Mouse (Mus musculus): ENCODE data around the gene Gm5622. TPM values are rescaled to one million over a fixed set of nuclear protein-coding genes. Genes with fewer than 3 reads are reported as not detected.

The Gm5622 gene
- not detected for total RNA-seq (2023)

DNA sequence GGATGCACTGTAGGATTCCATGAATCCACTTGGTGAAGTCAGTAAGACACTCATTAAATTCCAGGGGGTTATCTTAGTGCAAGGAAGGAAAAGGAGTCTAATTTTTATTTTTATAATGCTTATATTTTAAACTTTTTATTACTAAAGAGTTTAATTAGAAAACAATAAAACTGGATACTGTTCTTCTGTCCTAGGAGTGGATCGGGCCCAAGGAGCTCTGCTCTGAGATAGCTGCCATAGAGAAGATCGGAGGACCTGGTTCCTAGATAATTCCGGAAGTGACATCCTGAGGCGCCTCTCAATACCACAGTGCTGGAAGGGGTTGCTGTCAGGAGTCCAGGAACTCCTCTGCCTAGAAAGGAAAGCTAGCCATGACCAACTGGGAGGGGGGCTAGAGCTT lies at the start of gene Gm5622:
Gene Gm5622 (plus strand): TSS at position 301 of the 400 bp plus-strand sequence.

DNA sequence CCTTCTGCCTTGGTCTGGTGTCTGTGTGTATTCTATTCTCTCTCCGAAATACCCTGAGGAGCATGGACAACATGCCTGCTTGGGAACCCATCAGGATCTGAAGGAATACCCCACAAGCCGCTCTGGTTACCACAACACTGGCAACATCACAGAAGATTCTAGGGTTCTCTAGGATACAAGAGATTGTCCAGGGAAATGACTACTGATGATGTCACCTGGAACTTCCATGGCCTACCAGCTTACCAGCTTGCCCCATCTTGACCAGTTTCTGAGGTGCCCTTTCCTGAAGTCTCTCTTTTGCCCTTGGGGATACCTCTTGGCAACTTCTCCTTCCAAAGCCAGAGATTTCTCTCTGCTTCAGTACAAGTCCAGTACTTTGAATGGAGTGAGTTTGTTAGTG lies 21.4 kb downstream of the Gm5622 start, which contains the start of gene Gm17175:
Gene Gm17175 (minus strand): TSS at position 101 of the 400 bp plus-strand sequence.

DNA sequence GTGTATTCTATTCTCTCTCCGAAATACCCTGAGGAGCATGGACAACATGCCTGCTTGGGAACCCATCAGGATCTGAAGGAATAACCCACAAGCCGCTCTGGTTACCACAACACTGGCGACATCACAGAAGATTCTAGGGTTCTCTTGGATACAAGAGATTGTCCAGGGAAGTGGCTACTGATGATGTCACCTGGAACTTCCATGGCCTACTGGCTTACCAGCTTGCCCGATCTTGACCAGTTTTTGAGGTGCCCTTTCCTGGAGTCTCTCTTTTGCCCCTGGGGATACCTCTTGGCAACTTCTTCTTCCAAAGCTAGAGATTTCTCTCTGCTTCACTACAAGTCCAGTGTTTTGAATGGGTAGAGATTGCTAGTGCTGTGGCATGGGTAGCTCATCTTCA lies 39.4 kb downstream of the Gm5622 start, which contains the start of gene Gm17174:
Gene Gm17174 (minus strand): TSS at position 101 of the 400 bp plus-strand sequence.

DNA sequence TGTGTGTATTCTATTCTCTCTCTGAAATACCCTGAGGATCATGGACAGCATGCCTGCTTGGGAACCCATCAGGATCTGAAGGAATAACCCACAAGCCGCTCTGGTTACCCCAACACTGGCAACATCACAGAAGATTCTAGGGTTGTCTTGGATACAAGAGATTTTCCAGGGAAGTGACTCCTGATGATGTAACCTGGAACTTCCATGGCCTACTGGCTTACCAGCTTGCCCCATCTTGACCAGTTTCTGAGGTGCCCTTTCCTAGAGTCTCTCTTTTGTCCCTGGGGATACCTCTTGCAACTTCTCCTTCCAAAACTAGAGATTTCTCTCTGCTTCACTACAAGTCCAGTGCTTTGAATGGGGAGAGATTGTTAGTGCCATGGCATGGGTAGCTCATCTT lies 58.6 kb downstream of the Gm5622 start, which contains the start of gene Gm17078:
Gene Gm17078 (minus strand): TSS at position 101 of the 400 bp plus-strand sequence.

DNA sequence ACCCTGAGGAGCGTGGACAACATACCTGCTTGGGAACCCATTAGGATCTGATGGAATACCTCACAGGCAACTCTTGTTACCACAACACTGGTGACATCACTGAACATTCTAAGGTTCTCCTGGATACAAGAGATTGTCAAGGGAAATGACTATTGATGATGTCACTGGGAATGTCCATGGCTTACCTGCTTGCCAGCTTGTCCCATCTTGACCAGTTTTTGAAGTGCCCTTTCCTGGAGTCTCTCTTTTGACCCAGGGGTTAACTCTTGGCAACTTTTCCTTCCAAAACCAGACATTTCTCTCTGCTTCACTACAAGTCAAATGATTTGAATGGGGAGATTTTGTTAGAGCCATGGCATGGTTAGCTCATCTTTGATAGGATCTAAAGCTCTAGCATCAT lies 83.0 kb downstream of the Gm5622 start, which contains the start of gene Gm4181:
Gene Gm4181 (minus strand): TSS at position 101 of the 400 bp plus-strand sequence.

DNA sequence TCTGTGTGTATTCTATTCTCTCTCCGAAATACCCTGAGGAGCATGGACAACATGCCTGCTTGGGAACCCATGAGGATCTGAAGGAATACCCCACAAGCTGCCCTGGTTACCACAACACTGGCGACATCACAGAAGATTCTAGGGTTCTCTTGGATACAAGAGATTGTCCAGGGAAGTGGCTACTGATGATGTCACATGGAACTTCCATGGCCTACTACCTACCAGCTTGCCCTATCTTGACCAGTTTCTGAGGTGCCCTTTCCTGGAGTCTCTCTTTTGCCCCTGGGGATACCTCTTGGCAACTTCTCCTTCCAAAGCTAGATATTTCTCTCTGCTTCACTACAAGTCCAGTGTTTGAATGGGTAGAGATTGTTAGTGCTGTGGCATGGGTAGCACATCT lies 142.8 kb downstream of the Gm5622 start, which contains the start of gene Gm17079:
Gene Gm17079 (minus strand): TSS at position 101 of the 400 bp plus-strand sequence.

Other genes starting within 250 kb of the Gm5622 start
- not detected for gene Gm7247, start 191.0 kb upstream of the Gm5622 start, total RNA-seq (2023)
- gene Vmn2r88, start 142.0 kb upstream of the Gm5622 start, total RNA-seq (2023), result not detected
- gene Vmn2r89, start 100.9 kb upstream of the Gm5622 start, total RNA-seq (2023), result not detected
- not detected for gene Gm17175, start 21.3 kb downstream of the Gm5622 start, total RNA-seq (2023)
- gene Gm17174, start 39.3 kb downstream of the Gm5622 start, total RNA-seq (2023), result not detected
- not detected for gene Gm17078, start 58.5 kb downstream of the Gm5622 start, total RNA-seq (2023)
- gene Gm4181, start 82.9 kb downstream of the Gm5622 start, total RNA-seq (2023), result not detected
- gene Gm17079, start 142.7 kb downstream of the Gm5622 start, total RNA-seq (2023), result not detected
- not detected for gene Gm5800, start 164.4 kb downstream of the Gm5622 start, total RNA-seq (2023)
- gene Ang4, start 220.8 kb downstream of the Gm5622 start, total RNA-seq (2023), result not detected
- not detected for gene AY358078, start 247.3 kb downstream of the Gm5622 start, total RNA-seq (2023)